Mouse (Mus musculus) megakaryocyte, embryonic 14.5 days (primary cell): ENCODE data around the gene Slco2a1. TPM values are rescaled to one million over a fixed set of nuclear protein-coding genes. Genes with fewer than 3 reads are reported as not detected.
"Not testable (repeated sequence)": the region's sequence is repeated elsewhere in the genome, so short reads cannot be mapped to it uniquely, and the experiment has no call there.

Source experiments
- H3K27me3 ChIP-seq: replicated peaks from 2 replicates; pipeline ENCODE3; 2012; ENCODE audit warnings: inconsistent platforms
- H3K36me3 ChIP-seq: replicated peaks from 2 replicates; pipeline ENCODE3; 2012; ENCODE audit warnings: low read length, inconsistent platforms, mixed read lengths
- H3K4me1 ChIP-seq: 2 replicates; pipeline ENCODE4 v1.6.1; 2012; ENCODE audit warnings: inconsistent platforms
- H3K4me3 ChIP-seq: replicated peaks from 2 replicates; pipeline ENCODE3; 2012; ENCODE audit warnings: moderate library complexity, mild to moderate bottlenecking, inconsistent platforms
- H3K9me3 ChIP-seq: 2 replicates; pipeline ENCODE4 v1.6.1; 2012; ENCODE audit warnings: inconsistent platforms
- FLI1 ChIP-seq: IDR thresholded peaks from 2 replicates; pipeline ENCODE4 v1.6.1; 2012; ENCODE audit warnings: low read length, inconsistent platforms, mixed read lengths
- GATA1 ChIP-seq: IDR thresholded peaks from 3 replicates; pipeline ENCODE4 v1.6.1; 2012; ENCODE audit warnings: mixed read lengths, low read length, inconsistent platforms, borderline replicate concordance
- polyA plus RNA-seq: library from polyadenylated mRNA; stranded (reverse); fragments of >175 nt; gene quantifications from 2 replicates; pipeline ENCODE4 v1.2.3, GENCODE M21; 2012; ENCODE audit warnings: low replicate concordance; ENCODE audit not compliant: insufficient read depth

Slco2a1 gene
- polyA plus RNA-seq, 1 experiment: not detected

DNA sequence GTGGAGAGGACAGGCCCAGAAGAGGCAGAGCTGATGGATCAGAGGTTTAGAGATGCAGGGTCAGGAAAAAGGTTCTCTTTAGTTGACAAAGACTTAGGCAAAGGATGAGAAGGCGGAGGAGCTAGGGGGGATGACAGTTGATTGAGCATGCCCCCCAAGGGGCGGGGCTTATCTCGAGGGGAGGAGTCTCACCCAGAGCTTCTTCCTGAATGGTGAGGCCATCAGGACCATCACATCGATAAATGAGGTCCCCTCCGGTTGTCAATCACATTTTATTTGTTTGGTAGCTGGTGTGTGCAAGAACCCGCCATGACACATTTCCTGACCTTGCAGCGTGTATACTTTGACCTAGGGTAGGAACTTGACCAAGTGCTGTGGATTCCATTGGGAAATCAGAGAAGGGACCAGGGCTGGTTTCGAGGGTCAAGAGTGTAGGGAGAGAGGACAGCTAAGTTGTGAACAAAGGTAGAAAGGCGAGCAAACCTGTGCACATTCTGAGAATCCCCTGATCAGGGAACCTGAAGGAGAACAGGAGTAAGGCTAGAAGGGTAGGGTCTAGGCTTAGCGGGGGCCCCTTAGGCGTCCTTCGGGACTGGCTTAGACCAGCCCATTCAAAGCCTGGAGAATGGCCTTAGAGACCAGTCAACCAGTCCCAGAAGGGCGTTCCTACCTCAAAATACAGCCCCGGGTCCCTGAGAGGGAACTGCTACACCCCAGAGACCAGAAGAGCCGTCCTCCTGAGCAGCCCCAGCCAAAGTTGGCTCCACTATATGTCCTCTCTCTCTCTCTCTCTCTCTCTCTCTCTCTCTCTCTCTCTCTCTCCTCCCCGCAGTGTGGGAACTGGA is 102.7 kb downstream of the Slco2a1 start:
- peaks cover 9% of the 10 kb centered on the region for H3K4me1 ChIP-seq
- TF ChIP-seq FLI1 (no peak), GATA1 (no peak)
- peaks cover 44% of the 10 kb centered on the region for H3K27me3 ChIP-seq
- no peaks in the 10 kb centered on the region for H3K36me3 ChIP-seq
- H3K9me3 ChIP-seq: no peaks in the 10 kb centered on the region
- H3K4me3 ChIP-seq: no peak overlapping the region

DNA sequence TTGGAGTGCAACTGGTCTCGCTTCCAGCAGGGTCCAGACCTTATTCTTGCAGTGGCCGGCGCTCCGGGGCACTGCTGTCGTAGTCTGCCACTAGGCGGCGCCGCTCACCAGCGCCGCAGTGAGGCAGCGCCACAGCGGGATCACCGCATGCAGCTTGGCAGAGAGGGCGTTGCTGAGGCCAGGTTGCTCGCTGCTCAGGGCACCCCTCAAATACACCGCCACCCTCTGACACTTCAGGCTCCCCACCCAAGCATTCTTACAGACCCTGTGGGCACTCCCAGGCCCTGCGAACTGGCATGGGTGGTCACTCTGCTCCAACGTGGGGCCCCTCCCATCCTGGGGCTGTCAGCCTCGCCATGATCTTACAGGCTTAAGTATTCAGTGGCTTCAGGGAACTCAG is 103.7 kb downstream of the Slco2a1 start:
- H3K4me1 ChIP-seq: peaks cover 9% of the 10 kb centered on the region
- TF ChIP-seq FLI1: no peak
- no peak for TF ChIP-seq GATA1
- H3K36me3 ChIP-seq: no peaks in the 10 kb centered on the region
- peak overlapping the region; percentile 88 for H3K4me3 ChIP-seq
- peaks cover 36% of the 10 kb centered on the region for H3K27me3 ChIP-seq
- no peaks in the 10 kb centered on the region for H3K9me3 ChIP-seq

DNA sequence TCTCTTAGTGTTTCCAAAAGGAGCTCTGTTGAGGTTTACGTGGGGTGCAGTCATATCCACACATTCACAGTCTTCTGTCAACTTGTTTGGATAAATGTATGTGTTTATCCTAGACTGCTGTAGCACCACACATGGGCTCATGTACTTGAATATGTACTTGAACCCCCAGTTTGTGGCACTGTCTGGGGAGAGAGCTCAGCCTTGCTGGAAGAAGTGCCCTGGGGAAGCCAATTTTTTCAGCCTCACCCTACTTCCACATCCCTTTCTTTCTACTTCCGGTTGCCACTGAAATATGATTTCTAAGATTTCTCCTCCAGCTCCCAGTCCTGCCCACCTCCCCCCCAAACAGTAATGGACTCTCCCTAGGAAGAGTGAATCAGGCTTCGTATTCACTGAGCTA is 105.2 kb downstream of the Slco2a1 start:
- TF ChIP-seq FLI1: no peak
- Histone ChIP-seq H3K4me3 (no peak overlapping the region), H3K9me3 (0 out of 2 replicates have a peak, but pooled peaks cover 1% of the 10 kb centered on the region), H3K4me1 (peaks cover 9% of the 10 kb centered on the region), H3K27me3 (peaks cover 33% of the 10 kb centered on the region), H3K36me3 (no peaks in the 10 kb centered on the region)

DNA sequence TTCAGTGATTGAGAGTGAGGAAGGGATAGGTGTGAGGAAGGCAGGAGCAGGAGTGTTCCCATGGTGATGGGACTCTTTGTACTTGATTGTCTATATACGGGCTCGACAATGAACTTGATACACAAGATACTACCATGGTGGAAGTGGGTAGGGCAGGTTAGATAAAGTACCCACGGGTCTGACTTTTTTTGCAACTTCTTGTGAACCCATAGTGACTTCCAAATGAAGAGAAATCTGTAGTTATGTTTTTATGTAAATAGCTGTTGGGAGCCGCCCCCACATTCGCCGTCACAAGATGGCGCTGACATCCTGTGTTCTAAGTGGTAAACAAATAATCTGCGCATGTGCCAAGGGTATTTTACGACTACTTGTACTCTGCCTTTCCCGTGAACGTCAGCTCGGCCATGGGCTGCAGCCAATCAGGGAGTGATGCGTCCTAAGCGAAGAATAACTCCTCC is 119.9 kb downstream of the Slco2a1 start:
- H3K9me3 ChIP-seq, H3K4me3 ChIP-seq, H3K36me3 ChIP-seq: not testable (repeated sequence)
- H3K4me1 ChIP-seq: peaks cover 16% of the 10 kb centered on the region
- peaks cover 47% of the 10 kb centered on the region for H3K27me3 ChIP-seq

DNA sequence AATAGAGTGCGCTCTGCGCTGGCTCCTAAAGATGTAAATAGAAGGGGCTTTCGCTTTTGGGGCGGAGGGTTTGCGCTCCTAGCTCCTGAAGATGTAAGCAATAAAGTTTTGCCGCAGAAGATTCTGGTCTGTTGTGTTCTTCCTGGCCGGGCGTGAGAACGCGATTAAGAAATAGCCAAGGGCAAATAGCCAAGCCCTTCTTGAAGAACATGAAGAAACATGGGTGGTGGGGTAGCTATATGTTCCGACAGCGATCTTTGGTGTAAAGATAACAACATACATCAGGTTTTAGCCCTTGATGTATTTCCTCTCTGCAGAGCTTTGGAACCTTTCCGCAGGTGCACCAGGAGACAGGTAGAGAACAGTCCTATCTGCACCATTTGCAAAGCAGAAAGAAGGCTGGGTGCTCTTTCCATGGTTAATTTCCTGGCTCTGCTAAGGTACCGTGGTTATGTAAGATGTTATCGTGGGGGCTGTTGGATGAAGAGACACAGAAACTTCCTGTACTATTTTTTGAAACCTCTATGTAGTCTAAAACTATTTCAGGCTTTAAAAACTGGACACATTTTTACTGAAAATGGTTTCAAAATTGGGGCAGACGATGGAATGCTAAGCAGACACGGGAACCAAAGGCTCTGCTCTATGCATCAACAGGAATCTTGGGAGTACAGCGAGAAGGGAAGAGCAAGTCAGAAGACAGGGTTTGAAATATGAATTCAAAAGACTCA is 120.6 kb downstream of the Slco2a1 start:
- no peaks in the 10 kb centered on the region for H3K36me3 ChIP-seq
- no peak overlapping the region for H3K4me3 ChIP-seq
- TF ChIP-seq FLI1: no peak
- TF ChIP-seq GATA1: no peak
- peaks cover 16% of the 10 kb centered on the region for H3K4me1 ChIP-seq
- H3K9me3 ChIP-seq: no peaks in the 10 kb centered on the region; the same call in 1 of the 2 replicates
- H3K27me3 ChIP-seq: peaks cover 54% of the 10 kb centered on the region

DNA sequence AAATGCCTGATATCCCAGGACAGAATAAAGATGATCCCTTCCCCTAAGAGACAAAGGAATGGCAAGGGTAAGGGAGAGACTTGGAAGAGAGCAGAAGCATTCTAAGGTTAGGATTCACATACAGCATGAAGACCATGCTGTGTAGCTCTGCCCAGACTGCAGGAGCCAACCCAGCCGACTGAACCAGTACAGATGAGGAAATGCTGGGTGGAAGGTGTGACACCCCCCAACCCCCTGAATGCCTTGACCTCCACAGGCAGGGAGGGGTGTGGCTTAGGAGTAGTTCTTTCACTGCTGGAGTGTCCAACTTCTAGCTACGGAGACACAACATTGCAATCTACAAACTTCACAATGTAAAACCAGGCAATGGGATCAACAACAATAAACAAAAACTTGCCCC is 121.4 kb downstream of the Slco2a1 start:
- Histone ChIP-seq H3K27me3 (peaks cover 62% of the 10 kb centered on the region), H3K4me3 (no peak overlapping the region), H3K4me1 (peaks cover 16% of the 10 kb centered on the region), H3K9me3 (no peaks in the 10 kb centered on the region; the same call in 1 of the 2 replicates), H3K36me3 (no peaks in the 10 kb centered on the region)
- TF ChIP-seq GATA1 (no peak), FLI1 (no peak)

DNA sequence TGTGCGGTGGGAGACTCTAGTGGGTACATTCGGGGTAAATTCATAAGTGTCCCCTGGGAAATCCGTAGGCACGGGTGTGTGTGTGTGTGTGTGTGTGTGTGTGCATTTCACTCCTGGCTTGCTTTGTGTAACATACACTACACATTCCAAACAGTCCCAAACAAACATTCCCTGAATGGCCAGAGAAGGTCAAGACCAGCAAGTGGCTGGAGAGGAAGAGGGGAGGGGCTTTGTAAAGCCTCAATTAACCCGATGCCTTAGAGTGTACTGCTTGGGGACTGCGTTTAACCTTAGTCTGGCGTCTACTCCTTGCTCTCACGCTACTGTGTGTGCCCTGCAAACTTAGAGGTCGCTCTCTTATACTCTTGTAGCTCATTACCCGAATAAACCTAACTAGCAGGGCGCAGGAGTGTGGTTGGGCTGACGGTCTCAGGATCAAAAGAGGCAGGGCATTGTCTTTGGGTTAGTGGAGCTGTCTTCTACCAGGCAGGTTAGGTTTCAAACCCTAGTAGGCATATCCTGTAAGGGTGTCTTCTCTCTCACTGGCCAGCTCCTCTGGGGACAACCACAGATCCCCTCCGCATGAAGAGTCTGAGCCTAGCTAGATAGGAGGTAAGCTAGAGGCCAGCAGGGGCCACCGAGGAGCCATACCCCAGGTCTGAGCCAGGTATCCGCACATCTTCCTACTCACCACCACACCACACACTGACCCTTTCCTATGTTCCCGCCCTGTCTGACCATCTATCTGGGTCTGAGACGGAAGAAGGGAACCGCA is 122.4 kb downstream of the Slco2a1 start:
- Histone ChIP-seq H3K27me3 (peaks cover 70% of the 10 kb centered on the region), H3K36me3 (no peaks in the 10 kb centered on the region), H3K9me3 (no peaks in the 10 kb centered on the region; the same call in 1 of the 2 replicates), H3K4me1 (peaks cover 16% of the 10 kb centered on the region), H3K4me3 (peak overlapping the region; percentile 20)
- TF ChIP-seq FLI1 (no peak), GATA1 (no peak)

DNA sequence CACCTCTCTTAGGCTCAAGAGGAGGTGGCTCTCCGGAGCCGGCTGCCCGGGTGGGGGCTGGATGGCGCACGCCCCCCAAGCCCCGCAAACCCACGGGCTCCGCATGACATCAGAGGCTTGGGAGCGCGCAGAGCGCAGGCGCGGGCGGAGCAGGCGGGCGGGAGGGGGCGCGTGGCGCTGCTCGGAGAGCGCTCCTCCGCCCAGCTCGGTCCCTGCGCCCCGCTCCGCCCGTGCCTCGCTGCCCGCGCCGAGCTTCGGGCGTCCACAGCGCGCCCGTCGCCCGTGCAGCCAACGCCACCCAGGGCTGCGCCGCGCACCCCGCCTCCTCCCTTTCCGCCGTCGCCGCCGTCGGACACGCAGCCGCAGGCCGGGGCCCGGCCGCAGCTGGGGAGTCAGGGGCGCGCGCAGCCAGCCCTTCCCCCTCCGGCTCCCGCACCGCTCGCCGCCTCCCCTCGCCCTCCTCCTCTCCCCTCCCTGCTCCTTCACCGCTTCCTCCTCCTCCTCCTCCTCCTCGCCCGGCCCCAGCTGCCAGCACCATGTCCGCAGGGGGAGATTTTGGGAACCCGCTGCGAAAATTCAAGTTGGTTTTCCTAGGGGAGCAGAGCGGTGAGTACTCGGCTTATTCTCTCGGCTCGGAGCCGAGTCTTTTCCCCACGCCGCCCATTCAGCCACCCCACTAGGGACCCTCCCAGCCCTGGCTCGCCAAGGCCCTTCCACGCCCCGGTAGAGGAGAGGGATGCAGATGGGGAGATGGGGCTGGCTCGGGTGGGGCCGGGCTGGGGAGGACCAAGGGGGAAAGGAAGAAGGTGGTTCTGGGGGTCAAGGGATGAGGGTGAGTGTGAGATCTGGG is 123.3 kb downstream of the Slco2a1 start, which contains the start of gene Rab6b:
Gene Rab6b, plus strand, starts transcription at position 167 of the 850 bp plus-strand sequence.
- H3K9me3 ChIP-seq: no peaks in the 10 kb centered on the region; the same call in 1 of the 2 replicates
- TF ChIP-seq GATA1 (no peak), FLI1 (no peak)
- H3K4me1 ChIP-seq: peaks cover 16% of the 10 kb centered on the region
- peak within 1 kb of the TSS; percentile 89 for H3K4me3 ChIP-seq
- no peaks in the 10 kb centered on the region for H3K36me3 ChIP-seq
- H3K27me3 ChIP-seq: peaks cover 73% of the 10 kb centered on the region
